Mouse (Mus musculus) heart, postnatal 25 days (tissue): ENCODE data around the gene Ihh. TPM values are rescaled to one million over a fixed set of nuclear protein-coding genes. Genes with fewer than 3 reads are reported as not detected.

ENCODE experiments used
- microRNA-seq: library from miRNA; unstranded; fragments of <30 nt; microRNA quantifications from one replicate; pipeline ENCODE4 v1.2.0, GENCODE M21; 2022
- total RNA-seq, 2 experiments: library from RNA; stranded (reverse); gene quantifications; 2 replicates each; pipeline ENCODE4 v1.2.3; 2021

The Ihh gene
- total RNA-seq, 2 experiments from 2014 or later: 0.11 TPM; not detected in 1

Small RNA genes lying within 50 kb of the gene (microRNA-seq; reads per million reads assigned to microRNA genes)
- gene Mir375: 15.8 reads per million, percentile 32 among the genes with 10 or more reads in this experiment

Other genes with a start within 250 kb of the Ihh start
- gene Cyp27a1, start 238.1 kb downstream of the Ihh start, total RNA-seq: 10 to 100 TPM; 11.1 to 11.9 TPM
- gene Prkag3, start 202.5 kb downstream of the Ihh start, total RNA-seq: 1 to 10 TPM in 1 of 2 experiments, under 1 TPM in 1; 0.96 to 2.7 TPM
- under 1 TPM in 1 of 2 experiments, not detected in 1; 0.20 TPM for gene Wnt6, start 179.8 kb downstream of the Ihh start, total RNA-seq
- gene Wnt10a, start 160.2 kb downstream of the Ihh start, total RNA-seq: not detected
- not detected for gene Cdk5r2, start 96.7 kb downstream of the Ihh start, total RNA-seq
- gene Fev, start 66.3 kb downstream of the Ihh start, total RNA-seq: not detected
- not detected for gene Cryba2, start 58.5 kb downstream of the Ihh start, total RNA-seq
- not detected for gene Cfap65, start 16.1 kb downstream of the Ihh start, total RNA-seq
- gene Nhej1, start 173.5 kb upstream of the Ihh start, total RNA-seq: 1 to 10 TPM; 3.9 to 4.0 TPM
- 1 to 10 TPM in 1 of 2 experiments, under 1 TPM in 1; 0.86 to 1.1 TPM for gene Slc23a3, start 182.2 kb upstream of the Ihh start, total RNA-seq
- gene Cnppd1, start 191.0 kb upstream of the Ihh start, total RNA-seq: 10 to 100 TPM; 21.3 to 23.7 TPM
- gene Retreg2, start 191.1 kb upstream of the Ihh start, total RNA-seq: 10 to 100 TPM; 19.5 to 23.5 TPM
- 10 to 100 TPM; 14.2 to 15.3 TPM for gene Zfand2b, start 217.0 kb upstream of the Ihh start, total RNA-seq
- 10 to 100 TPM; 26.1 to 29.6 TPM for gene Abcb6, start 228.7 kb upstream of the Ihh start, total RNA-seq
- 10 to 100 TPM; 11.2 to 12.9 TPM for gene Ankzf1, start 240.5 kb upstream of the Ihh start, total RNA-seq
- gene Atg9a, start 240.5 kb upstream of the Ihh start, total RNA-seq: 10 to 100 TPM; 68.2 to 72.9 TPM